Mouse (Mus musculus): ENCODE data around the gene Kifc3. TPM values are rescaled to one million over a fixed set of nuclear protein-coding genes. Genes with fewer than 3 reads are reported as not detected.
A peak's percentile ranks its signal among the peaks of the same experiment; 100 is the strongest.

Kifc3 gene
- polyA plus RNA-seq, 1 experiment from 2014 or later: 16.5 TPM

- H3K9ac ChIP-seq: peak overlapping the region; percentile 64
- H3K36me3 ChIP-seq: peaks cover 6% of the 10 kb centered on the region
- peak overlapping the region; percentile 26; the same call in 1 of the 2 replicates for H3K4me3 ChIP-seq
- H3K4me2 ChIP-seq: peak overlapping the region; percentile 58
- 18% methylated on average over 6 of the region's 6 CpGs for WGBS
- no peaks in the 10 kb centered on the region for H3K9me3 ChIP-seq
- H3K27me3 ChIP-seq: peaks cover 49% of the 10 kb centered on the region
- 0 out of 2 replicates have a peak overlapping the region, but pooled peaks have one; percentile 35 for H3K27ac ChIP-seq
- ATAC-seq (ENCODE audit: low FRiP score): 0 out of 2 replicates have a peak, but pooled peaks have one; percentile 4
- peaks cover 55% of the 10 kb centered on the region for H3K4me1 ChIP-seq (replicated peaks)
Measured at GRCm38 (mm10) chr8:95138341-95139050, 64.1 kb downstream of the Kifc3 start.

GRCm38 (mm10) chr8:95137641-95138098 is 64.9 kb downstream of the Kifc3 start:
- H3K4me3 ChIP-seq: peak overlapping the region; percentile 26
- no peak for ATAC-seq (ENCODE audit: low FRiP score)
- H3K4me2 ChIP-seq: peak overlapping the region; percentile 58
- H3K27me3 ChIP-seq: peaks cover 53% of the 10 kb centered on the region
- WGBS: 3% methylated on average over 28 of the region's 28 CpGs
- peaks cover 47% of the 10 kb centered on the region for H3K4me1 ChIP-seq (replicated peaks)
- H3K27ac ChIP-seq: 0 out of 2 replicates have a peak overlapping the region, but pooled peaks have one; percentile 35
- H3K36me3 ChIP-seq: peaks cover 14% of the 10 kb centered on the region
- no peaks in the 10 kb centered on the region for H3K9me3 ChIP-seq
- peak overlapping the region; percentile 64 for H3K9ac ChIP-seq

- H3K4me1 ChIP-seq (replicated peaks): peaks cover 44% of the 10 kb centered on the region
- no peaks in the 10 kb centered on the region for H3K9me3 ChIP-seq
- ATAC-seq (ENCODE audit: low FRiP score): no peak
- peaks cover 53% of the 10 kb centered on the region for H3K27me3 ChIP-seq
- no peak overlapping the region for H3K27ac ChIP-seq
- H3K36me3 ChIP-seq: peaks cover 19% of the 10 kb centered on the region
- peak overlapping the region; percentile 26 for H3K4me3 ChIP-seq
- peak overlapping the region; percentile 64 for H3K9ac ChIP-seq
- 24% methylated on average over 12 of the region's 12 CpGs for WGBS
- peak overlapping the region; percentile 58 for H3K4me2 ChIP-seq
Measured at GRCm38 (mm10) chr8:95137201-95137600, 65.4 kb downstream of the Kifc3 start.

GRCm38 (mm10) chr8:95136218-95136617 is 66.4 kb downstream of the Kifc3 start:
- WGBS: 85% methylated on average over 3 of the region's 3 CpGs
- no peaks in the 10 kb centered on the region for H3K9me3 ChIP-seq
- ATAC-seq (ENCODE audit: low FRiP score): no peak
- H3K4me3 ChIP-seq: no peak overlapping the region
- no peak overlapping the region for H3K9ac ChIP-seq
- H3K4me1 ChIP-seq (replicated peaks): peaks cover 34% of the 10 kb centered on the region
- peaks cover 53% of the 10 kb centered on the region for H3K27me3 ChIP-seq
- H3K4me2 ChIP-seq: no peak overlapping the region
- H3K36me3 ChIP-seq: peaks cover 29% of the 10 kb centered on the region
- H3K27ac ChIP-seq: no peak overlapping the region

- H3K9me3 ChIP-seq: no peaks in the 10 kb centered on the region
- peaks cover 32% of the 10 kb centered on the region for H3K36me3 ChIP-seq
- peaks cover 24% of the 10 kb centered on the region for H3K4me1 ChIP-seq (replicated peaks)
- H3K27me3 ChIP-seq: peaks cover 45% of the 10 kb centered on the region
- WGBS: 50% methylated on average over 3 of the region's 3 CpGs
- ATAC-seq (ENCODE audit: low FRiP score): no peak
- H3K9ac ChIP-seq: no peak overlapping the region
- H3K4me2 ChIP-seq: no peak overlapping the region
- no peak overlapping the region for H3K4me3 ChIP-seq
- no peak overlapping the region for H3K27ac ChIP-seq
Measured at GRCm38 (mm10) chr8:95135242-95135641, 67.4 kb downstream of the Kifc3 start.

- peaks cover 33% of the 10 kb centered on the region for H3K36me3 ChIP-seq
- H3K4me2 ChIP-seq: no peak overlapping the region
- WGBS: 82% methylated on average over 2 of the region's 2 CpGs
- no peak overlapping the region for H3K9ac ChIP-seq
- peaks cover 22% of the 10 kb centered on the region for H3K4me1 ChIP-seq (replicated peaks)
- H3K4me3 ChIP-seq: no peak overlapping the region
- no peaks in the 10 kb centered on the region for H3K9me3 ChIP-seq
- no peak overlapping the region for H3K27ac ChIP-seq
- no peak for ATAC-seq (ENCODE audit: low FRiP score)
- H3K27me3 ChIP-seq: peaks cover 36% of the 10 kb centered on the region
Measured at GRCm38 (mm10) chr8:95134186-95134585, 68.4 kb downstream of the Kifc3 start.

GRCm38 (mm10) chr8:95131983-95132382 is 70.6 kb downstream of the Kifc3 start:
- WGBS: 86% methylated on average over 5 of the region's 5 CpGs
- Histone ChIP-seq H3K9me3 (no peaks in the 10 kb centered on the region), H3K4me1 (replicated peaks) (peaks cover 12% of the 10 kb centered on the region), H3K9ac (no peak overlapping the region), H3K4me3 (no peak overlapping the region), H3K27ac (no peak overlapping the region), H3K4me2 (no peak overlapping the region), H3K36me3 (peaks cover 39% of the 10 kb centered on the region), H3K27me3 (peaks cover 14% of the 10 kb centered on the region)
- ATAC-seq (ENCODE audit: low FRiP score): no peak

- Histone ChIP-seq H3K36me3 (peaks cover 45% of the 10 kb centered on the region), H3K27me3 (peaks cover 5% of the 10 kb centered on the region; the same call in 1 of the 2 replicates), H3K4me2 (no peak overlapping the region), H3K4me1 (replicated peaks) (peaks cover 8% of the 10 kb centered on the region; the same call in 1 of the 2 replicates), H3K9ac (no peak overlapping the region), H3K4me3 (no peak overlapping the region), H3K9me3 (no peaks in the 10 kb centered on the region), H3K27ac (no peak overlapping the region)
- 66% methylated on average over 15 of the region's 15 CpGs for WGBS
- ATAC-seq (ENCODE audit: low FRiP score): no peak
Measured at GRCm38 (mm10) chr8:95130966-95131537, 71.6 kb downstream of the Kifc3 start.

GRCm38 (mm10) chr8:95128750-95129260 is 73.8 kb downstream of the Kifc3 start:
- no peak for ATAC-seq (ENCODE audit: low FRiP score)
- H3K27ac ChIP-seq: no peak overlapping the region
- H3K9ac ChIP-seq: no peak overlapping the region; the same call in 1 of the 2 replicates
- H3K36me3 ChIP-seq: peaks cover 52% of the 10 kb centered on the region
- 89% methylated on average over 11 of the region's 11 CpGs for WGBS
- H3K4me1 ChIP-seq (replicated peaks): peaks cover 8% of the 10 kb centered on the region; the same call in 1 of the 2 replicates
- no peak overlapping the region for H3K4me2 ChIP-seq
- no peak overlapping the region for H3K4me3 ChIP-seq
- no peaks in the 10 kb centered on the region for H3K9me3 ChIP-seq
- H3K27me3 ChIP-seq: 0 out of 2 replicates have a peak, but pooled peaks cover 4% of the 10 kb centered on the region

GRCm38 (mm10) chr8:95127658-95128057 is 75.0 kb downstream of the Kifc3 start:
- Histone ChIP-seq H3K4me1 (replicated peaks) (peaks cover 8% of the 10 kb centered on the region; the same call in 1 of the 2 replicates), H3K27ac (no peak overlapping the region), H3K27me3 (no peaks in the 10 kb centered on the region), H3K36me3 (peaks cover 42% of the 10 kb centered on the region), H3K9ac (peak overlapping the region; percentile 13; the same call in 1 of the 2 replicates), H3K4me2 (no peak overlapping the region), H3K4me3 (no peak overlapping the region), H3K9me3 (no peaks in the 10 kb centered on the region)
- no peak for ATAC-seq (ENCODE audit: low FRiP score)
- 53% methylated on average over 9 of the region's 9 CpGs for WGBS

GRCm38 (mm10) chr8:95126497-95126896 is 76.1 kb downstream of the Kifc3 start:
- ATAC-seq (ENCODE audit: low FRiP score): no peak
- Histone ChIP-seq H3K9ac (no peak overlapping the region), H3K4me1 (replicated peaks) (peaks cover 11% of the 10 kb centered on the region; the same call in 1 of the 2 replicates), H3K36me3 (peaks cover 30% of the 10 kb centered on the region), H3K9me3 (no peaks in the 10 kb centered on the region), H3K4me3 (no peak overlapping the region), H3K4me2 (no peak overlapping the region), H3K27me3 (no peaks in the 10 kb centered on the region), H3K27ac (no peak overlapping the region)
- 89% methylated on average over 11 of the region's 11 CpGs for WGBS

- 89% methylated on average over 5 of the region's 5 CpGs for WGBS
- Histone ChIP-seq H3K4me3 (no peak overlapping the region), H3K9ac (no peak overlapping the region), H3K4me1 (replicated peaks) (peaks cover 11% of the 10 kb centered on the region; the same call in 1 of the 2 replicates), H3K36me3 (peaks cover 17% of the 10 kb centered on the region), H3K27ac (no peak overlapping the region), H3K4me2 (no peak overlapping the region), H3K9me3 (no peaks in the 10 kb centered on the region), H3K27me3 (no peaks in the 10 kb centered on the region)
- ATAC-seq (ENCODE audit: low FRiP score): no peak
Measured at GRCm38 (mm10) chr8:95123455-95123854, 79.2 kb downstream of the Kifc3 start.

Data from hindbrain, embryonic 13.5 days (tissue).